Mouse (Mus musculus) cortical plate, adult 2 months (tissue): Measurements from ENCODE around the gene Rin2.

ENCODE experiments used
- CTCF ChIP-seq: fragments of 200-500 bp; IDR thresholded peaks from 2 replicates; pipeline ENCODE4 v1.5.1; 2011; ENCODE audit warnings: mild to moderate bottlenecking, control low read depth, low read length; ENCODE audit not compliant: insufficient read depth; ENCODE audit errors: extremely low read depth
- POLR2A ChIP-seq: fragments of 200-500 bp; IDR thresholded peaks from 2 replicates; pipeline ENCODE4 v1.6.1; 2011; ENCODE audit warnings: mild to moderate bottlenecking, low read length, control low read depth; ENCODE audit not compliant: insufficient read depth; ENCODE audit errors: extremely low read depth

- TF ChIP-seq CTCF (no peak), POLR2A (no peak)
Measured at GRCm38 (mm10) chr2:145718624-145719183, 43.7 kb downstream of the Rin2 start.
